Mouse (Mus musculus) mouse embryonic stem cell (cell line): ENCODE results near the gene Zfhx3.

Experiments
- in situ Hi-C, 2 experiments: fragments of 300-500 bp; cut with MboI; formaldehyde crosslinking; loops; 1 replicate in 1 of 2; 3 replicates in 1 of 2; pipeline ENCODE4 v1.14.3; 2019 to 2020; ENCODE audit warnings: low sequenced_read_pairs in 2 of 2, low pct_unique_long_range_greater_than_20kb in 1 of 2, mixed read lengths in 1 of 2; ENCODE audit not compliant: unreplicated experiment in 1 of 2

Zfhx3 gene

DNA sequence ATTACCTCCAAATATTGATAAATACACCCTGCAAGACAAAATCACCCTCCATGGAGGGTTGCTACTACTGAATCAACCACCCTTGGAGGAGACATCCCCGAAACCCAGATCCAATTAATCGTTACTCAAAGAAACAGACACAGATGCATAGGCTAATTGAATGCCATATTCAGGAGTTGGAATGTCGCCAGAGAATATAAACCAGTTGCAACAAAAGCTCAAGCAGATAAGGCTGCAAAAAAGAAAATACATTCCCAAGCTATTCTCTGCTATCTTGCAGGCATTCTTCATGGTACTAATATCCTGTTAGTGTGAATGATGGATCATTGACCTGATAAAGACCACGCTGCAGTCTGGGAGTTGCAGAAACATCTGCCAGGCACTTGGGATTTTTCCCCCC is 440.7 kb downstream of the Zfhx3 start:
- in situ Hi-C loops: no loop called here

- in situ Hi-C loops: no loop called here
These were observed 444.9 kb downstream of the Zfhx3 start for GRCm38 (mm10) chr8:108387160-108387912.

GRCm38 (mm10) chr8:108387913-108388274 is 445.4 kb downstream of the Zfhx3 start:
- in situ Hi-C loops: no loop called here

- in situ Hi-C loops: no loop called here
These were observed 450.5 kb downstream of the Zfhx3 start for GRCm38 (mm10) chr8:108392909-108393308.

GRCm38 (mm10) chr8:108402149-108402548 is 459.7 kb downstream of the Zfhx3 start:
- in situ Hi-C loops: no loop called here

GRCm38 (mm10) chr8:108406716-108407494 is 464.5 kb downstream of the Zfhx3 start:
- in situ Hi-C loops: no loop called here

DNA sequence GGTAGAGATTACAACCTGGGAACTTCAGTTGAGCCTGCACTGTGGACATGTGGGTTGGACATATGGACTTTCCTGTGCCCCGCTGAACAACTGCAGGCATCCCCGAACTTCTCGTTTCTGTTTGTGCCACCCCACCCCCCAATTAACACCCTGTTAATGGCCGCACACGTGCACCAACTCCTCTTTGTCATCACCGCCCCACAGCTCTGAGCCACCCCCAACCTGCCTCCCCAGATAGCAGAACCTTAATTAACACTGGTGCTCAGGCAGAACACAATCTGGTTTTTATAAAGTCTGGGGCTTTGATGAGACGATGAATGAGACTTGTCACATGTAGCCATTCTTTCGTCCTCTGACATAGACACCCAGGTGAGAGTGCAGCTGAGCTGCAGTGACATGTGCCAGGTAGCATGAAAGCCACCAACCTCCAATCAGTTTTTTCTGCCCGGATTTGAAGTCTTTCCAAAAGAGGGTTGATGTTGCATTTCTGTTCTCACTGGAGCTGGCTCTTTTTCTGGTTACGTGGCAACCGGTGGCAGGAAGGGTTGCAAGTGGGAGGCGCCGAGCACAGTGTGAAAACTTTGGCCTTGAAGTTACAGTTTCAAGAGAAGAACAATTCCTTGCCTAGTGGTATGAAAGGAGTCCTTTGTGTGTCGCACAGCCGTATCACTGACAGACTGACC is 476.9 kb downstream of the Zfhx3 start:
- in situ Hi-C loops: no loop called here

- in situ Hi-C loops: no loop called here
These were observed 480.1 kb downstream of the Zfhx3 start for GRCm38 (mm10) chr8:108422521-108422920.

- in situ Hi-C loops: no loop called here
These were observed 481.9 kb downstream of the Zfhx3 start for GRCm38 (mm10) chr8:108424337-108424736.

DNA sequence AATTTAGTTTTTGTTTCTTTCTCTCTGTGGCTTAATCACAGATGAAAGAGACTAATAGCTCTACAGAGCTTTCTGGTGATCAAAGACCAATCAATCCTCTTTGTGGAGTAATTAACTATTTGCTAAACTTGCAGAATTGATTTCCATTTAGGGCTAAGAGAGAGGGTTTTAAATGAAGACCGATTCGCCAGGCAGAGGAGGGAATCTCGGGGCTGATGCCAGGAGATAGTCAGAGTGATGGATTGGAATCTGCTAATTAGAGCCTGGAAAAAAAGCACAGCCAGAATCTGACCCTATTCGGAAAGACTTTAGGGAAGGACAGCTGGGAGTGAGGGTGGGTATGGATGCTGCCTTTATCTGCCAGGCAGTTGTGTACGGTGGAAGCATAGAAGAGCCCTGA is 490.9 kb downstream of the Zfhx3 start:
- in situ Hi-C loops: no loop called here

DNA sequence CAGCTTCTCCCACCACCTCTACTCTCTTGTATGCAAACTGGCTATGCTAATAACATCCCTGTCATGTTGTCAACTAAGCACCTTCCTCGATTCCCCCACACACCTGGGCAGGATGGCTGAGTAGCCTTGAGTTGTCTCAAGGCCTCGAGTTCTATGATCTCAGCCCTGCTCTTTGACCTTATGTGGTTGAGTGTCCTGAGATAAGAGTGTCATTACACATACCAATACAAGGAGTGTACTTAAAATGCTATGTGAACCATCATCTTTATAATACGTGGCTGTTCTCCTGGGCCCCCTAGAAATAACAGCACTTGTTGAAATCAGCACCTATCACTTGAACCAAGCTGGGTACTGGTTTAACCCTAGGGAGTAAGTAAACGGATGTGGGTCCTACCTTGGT is 492.1 kb downstream of the Zfhx3 start:
- in situ Hi-C loops: no loop called here

GRCm38 (mm10) chr8:108436336-108436735 is 493.9 kb downstream of the Zfhx3 start:
- in situ Hi-C loops: no loop called here

DNA sequence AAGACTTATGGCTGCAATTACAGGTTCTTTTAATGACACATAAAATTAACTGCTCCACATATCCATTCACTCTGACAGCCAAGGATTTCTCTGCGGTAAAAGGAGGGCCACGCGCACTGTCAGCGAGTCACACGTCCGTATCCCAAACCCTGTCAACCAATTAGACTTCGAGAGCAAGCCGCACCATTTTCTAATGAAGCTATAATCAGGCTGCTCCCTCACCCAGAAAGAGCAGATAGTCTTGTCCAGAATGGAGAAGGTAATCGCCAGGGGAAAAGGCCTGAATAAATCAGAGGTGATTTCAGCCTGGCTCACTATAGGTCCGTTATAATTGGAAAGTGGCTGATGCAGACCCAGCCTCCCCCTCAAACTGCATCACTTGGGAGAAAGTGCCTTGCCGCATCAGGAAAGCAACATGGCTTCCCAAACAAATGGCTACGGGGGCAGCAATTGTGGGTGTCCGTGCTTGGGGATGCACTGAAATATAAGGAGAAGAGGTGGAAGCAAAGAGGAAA is 494.9 kb downstream of the Zfhx3 start:
- in situ Hi-C loops: no loop called here

DNA sequence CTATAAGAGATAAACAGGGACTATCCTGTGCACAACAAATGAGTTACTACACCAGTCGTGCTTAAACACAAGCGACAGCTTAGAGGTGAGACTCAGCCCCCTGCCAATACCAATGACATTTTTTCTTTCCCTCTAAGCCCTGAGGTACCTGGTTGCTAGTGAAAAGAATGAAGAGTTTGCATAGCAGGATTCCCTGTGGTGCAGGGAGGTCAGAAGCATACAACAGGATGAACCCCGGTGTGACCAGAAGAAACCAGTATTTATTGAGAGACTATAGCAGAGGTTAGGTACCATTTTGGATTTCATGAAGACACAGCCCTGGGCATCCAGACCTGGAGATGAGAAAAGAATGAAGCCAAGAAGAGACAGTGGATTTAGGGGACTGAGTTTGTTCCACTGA is 498.0 kb downstream of the Zfhx3 start:
- in situ Hi-C loops: no loop called here

GRCm38 (mm10) chr8:108450847-108451246 is 508.4 kb downstream of the Zfhx3 start:
- in situ Hi-C loops: no loop called here

GRCm38 (mm10) chr8:108454561-108455311 is 512.3 kb downstream of the Zfhx3 start:
- in situ Hi-C loops: no loop called here

DNA sequence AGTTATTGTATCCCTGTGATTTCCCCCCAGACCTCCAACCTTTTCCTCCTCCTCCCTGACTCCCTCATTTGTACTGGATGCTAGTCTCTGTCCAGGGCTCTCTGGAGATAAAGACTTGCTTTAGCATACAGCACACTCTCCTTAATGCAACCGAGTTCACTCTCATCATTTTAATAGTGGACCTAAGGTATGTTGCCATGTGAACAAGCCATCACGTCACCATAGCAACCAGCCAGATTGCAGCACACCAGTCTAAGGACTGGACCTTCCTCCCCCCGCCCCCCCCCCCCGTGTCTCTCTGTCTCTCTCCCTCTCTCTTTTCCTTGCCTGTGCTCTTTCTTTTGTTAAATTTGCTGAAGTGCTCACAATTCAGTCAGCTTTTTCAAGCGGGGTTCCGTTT is 524.2 kb downstream of the Zfhx3 start:
- in situ Hi-C loops: no loop called here

DNA sequence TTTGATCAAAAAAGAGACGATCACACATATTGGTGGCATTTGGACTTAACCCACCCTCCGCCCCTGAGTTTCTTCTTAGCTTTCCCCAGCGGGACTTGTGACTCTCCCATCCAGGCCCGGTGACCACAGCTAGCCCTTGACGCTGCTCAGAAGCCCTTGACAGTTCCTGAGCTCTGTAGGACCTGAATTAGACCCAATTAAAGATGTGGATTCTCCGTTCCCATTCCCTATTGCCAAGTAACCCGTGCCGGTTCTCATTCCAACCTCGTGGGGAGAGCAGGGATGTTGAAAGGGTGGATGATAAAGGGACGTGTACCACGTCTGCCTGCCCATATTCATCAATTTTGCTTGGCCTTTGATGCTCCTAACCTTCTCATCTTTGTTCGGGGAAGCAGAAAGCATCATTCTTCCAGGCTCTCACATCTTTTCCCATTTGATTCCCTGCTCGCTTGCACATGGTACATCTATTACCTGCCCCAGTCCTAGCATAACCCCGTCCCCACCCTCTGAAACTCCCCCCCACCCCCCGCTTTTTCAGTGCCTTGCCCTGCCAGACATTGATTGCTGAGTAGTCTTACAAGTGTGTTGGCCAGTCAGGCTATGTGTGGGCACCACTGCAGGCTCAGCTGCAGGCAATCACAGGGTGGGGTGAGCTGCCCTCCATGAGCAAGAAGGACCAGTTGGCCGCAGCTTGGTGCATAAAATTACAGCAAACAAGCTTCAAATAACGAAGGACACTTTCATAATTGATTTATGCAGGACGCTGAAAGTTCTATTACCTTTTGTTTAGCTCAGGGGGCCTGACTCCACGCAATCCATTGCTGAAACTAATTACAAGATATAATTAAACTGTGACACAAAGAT is 525.0 kb downstream of the Zfhx3 start:
- in situ Hi-C loops: no loop called here
